Mouse (Mus musculus): ENCODE data around the gene Agbl5.

GRCm38 (mm10) chr5:30890375-30890774 lies 1.9 kb downstream of the Agbl5 start:
- TF ChIP-seq GATA1 (IDR thresholded peaks at IDR 0.05; ENCODE audit: low read length) (no peak), TAL1 (IDR thresholded peaks at IDR 0.05; ENCODE audit: low read length) (no peak)

Data from erythroblast, embryonic 14.5 days (primary cell).